Mouse (Mus musculus): ENCODE measurements around the gene Hoxa10.

DNA sequence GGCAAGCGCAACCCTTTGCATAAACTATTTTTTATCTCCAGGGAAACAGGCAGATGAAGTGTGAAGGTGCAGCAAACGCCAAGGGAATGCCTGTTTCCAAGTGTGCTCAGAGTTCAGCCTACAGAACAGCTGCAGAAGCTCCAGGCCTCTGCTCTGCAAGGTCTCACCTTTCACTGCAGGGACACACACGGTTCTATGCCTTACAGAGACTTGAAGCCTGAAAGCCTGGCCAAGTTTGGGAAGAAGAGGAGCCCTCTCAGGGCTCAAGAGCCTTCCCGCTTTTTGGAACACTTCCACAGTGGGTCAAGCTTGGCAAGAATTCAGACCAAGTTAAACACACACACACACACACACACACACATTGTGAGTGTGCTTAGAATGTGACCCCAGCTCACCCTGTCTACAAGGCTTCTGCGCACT lies 51.5 kb downstream of the Hoxa10 start:
- TF ChIP-seq EP300 (IDR thresholded peaks at IDR 0.05; ENCODE audit: low read depth): no peak
- no peak for TF ChIP-seq CTCF (IDR thresholded peaks at IDR 0.05; ENCODE audit: low read depth)
